Mouse (Mus musculus) layer of hippocampus, adult 8-10 months (tissue): Measurements from ENCODE around the gene Fgf4. TPM values are rescaled to one million over a fixed set of nuclear protein-coding genes. Genes with fewer than 3 reads are reported as not detected.
A peak's percentile ranks its signal among the peaks of the same experiment; 100 is the strongest.

Experiments used
- DNase-seq, 2 experiments: peaks; one replicate each; pipeline ENCODE4 v3.0.0; 2022; ENCODE audit warnings: low spot score in 2 of 2
- total RNA-seq, 4 experiments: library from RNA; stranded (reverse); gene quantifications; 2 replicates each; pipeline ENCODE4 v1.2.4; 2022

Fgf4 gene
- not detected for total RNA-seq

DNA sequence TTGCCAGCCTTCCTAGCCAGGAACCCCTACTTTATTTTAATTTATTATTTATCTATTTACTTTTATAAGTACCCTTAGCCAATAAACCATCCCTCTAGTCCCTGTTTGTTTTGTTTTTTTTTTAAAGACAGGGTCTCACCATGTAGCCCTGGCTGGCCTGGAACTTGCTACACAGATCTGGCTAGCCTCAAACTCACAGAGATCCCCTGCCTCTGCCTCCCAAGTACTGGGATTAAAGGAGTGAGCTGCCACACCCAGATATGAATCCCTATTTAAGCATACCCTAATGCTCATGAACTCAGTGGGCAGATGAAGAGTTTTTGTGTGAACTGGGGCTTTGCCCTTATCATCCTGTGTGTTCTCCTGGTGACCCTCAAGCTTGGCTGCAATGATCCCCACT lies at the start of gene Fgf4:
Gene Fgf4 (plus strand): TSS at position 301 of the 400 bp plus-strand sequence.
- no peak for DNase-seq

DNA sequence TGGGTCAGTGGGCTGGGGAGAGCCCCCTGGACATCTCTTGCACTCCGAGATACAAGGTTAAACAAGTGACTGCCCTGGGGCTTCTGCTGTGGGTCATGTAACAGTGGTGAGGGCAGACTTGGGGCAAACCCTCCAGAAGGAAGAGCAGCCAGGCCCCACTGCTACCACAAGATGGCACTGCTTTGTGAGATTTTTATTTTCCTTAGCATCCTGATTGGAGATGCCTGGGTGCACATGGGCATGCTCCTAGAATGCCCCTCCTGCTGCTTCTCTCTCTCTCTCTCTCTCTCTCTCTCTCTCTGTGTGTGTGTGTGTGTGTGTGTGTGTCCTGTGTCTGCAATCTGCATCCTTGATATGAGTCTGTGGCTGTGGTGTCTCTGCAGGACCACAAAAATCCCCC lies 48.7 kb upstream of the Fgf4 start:
- no peak for DNase-seq

DNA sequence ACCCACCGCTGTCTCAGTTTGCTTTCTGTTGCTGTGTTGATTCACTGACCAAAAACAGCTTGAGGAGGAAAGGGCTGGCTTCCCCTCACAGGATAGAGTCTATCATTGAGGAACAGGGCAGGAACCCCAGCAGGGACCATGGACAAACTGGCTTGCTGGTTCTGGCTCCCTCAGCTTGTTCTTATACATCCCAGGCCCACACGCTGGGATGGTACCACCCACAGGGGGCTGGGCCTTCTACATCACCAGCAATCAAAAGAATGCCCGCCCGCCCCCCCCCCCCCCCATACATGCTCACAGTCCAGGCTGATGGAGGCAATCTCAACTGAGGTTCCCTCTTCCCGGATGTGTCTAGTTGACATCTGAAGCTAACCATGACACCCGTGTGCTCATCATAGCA lies 40.1 kb upstream of the Fgf4 start:
- no peak for DNase-seq

DNA sequence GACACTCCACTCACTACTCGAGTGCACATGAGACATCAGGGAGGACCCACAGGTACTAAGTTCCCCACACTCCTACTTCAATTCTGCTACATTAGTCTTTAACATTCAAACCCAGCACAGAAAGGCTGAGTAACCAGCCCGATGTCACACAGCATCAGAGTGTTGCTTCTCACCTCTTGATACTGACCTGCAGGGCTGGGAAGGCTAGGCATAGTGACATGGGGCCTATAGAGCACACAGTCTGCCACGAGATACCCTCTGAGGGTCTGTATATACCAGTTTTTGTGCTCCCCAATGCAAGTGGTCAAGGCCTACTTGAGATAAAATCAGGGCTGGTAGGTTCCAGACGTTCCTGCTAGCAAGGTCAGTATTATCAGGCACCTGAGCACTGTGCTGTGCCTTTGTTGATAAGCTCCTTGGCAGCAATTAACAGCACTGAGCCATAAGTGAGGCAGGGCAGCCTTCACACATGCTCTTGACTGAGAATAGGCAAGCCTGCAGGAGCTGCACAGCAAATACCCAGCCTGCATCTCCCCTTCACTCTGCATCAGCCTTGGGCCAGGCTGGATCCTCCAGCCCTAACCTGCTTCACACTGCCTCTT lies 39.1 kb upstream of the Fgf4 start:
- no peak for DNase-seq

DNA sequence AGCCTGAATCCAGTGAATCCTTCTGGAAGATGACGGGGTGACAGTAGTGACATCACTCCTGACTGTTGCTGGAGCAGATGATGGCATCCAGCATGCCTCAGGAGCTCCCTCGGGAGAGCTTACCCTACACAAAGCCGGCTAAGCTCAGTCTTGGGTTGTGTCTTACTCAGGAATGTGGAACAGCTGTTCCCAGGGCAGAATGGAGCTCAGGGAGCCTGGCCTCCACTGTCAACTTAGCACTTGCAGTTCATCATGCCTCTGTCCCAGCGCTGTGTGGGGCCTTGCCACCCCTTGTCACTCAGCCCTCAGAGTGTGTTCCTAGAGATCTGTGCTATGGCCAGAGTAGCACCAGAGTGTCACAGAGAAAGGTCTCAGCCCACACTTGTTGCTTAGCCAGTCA lies 35.6 kb upstream of the Fgf4 start:
- DNase-seq = no peak

DNA sequence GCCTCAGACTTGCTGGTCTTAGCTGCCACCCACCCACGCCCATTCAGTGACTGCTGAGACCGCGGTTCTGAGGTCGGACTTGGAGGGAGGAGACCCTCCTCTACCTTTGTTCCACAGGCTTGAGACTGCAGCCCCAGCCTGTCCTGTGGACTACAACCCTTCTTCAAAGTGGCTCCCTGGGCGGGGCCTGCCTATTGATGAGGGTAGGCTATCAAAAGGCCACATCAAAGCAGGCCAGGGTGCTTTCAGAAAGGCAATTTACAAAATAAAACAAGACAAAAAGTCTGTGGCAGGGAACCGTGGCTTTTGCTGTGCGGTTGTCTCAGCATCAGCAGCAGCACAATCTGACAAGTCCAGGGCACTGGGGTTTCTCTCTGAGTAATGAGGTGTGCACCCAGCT lies 25.3 kb upstream of the Fgf4 start:
- DNase-seq = no peak

DNA sequence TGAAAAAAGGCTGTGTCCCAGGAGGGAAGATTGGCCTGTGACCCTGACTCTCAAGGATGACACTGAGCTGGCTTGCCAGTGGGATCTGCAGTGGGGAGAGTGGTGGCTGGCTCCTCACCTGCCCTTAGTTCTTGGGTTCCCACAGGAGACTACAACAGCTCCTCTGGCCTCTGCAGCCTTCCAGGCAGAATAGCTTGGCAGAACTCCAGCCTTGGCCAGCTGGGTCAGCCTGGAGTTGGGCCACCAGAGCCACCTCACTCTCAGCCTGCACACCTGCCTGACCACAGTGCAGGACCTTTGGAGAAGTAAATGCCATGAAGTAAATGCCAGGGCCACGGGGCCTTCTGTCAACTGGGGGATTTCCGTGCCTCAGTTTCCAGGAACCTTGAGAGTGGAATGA lies 23.2 kb upstream of the Fgf4 start:
- DNase-seq = no peak

DNA sequence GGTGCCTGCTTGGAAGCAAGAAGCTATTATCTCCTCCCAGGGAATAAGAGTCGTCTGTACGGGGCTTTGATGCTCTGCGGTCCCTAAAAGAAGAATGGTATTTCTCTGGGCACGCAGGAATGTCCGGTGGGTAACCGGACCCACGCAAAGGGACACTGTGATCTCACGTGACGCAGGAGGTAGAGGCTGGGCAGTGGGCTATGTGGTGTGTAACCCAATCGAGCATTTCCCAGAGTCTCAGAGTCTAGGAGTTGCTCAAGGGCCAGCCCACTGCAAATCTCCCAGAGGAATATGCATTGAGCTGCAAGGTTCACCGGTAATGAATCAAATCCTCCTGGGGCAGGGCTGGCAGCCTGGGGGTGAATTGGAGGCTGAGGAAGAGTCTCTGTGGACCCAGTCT lies 18.8 kb upstream of the Fgf4 start:
- no peak for DNase-seq

DNA sequence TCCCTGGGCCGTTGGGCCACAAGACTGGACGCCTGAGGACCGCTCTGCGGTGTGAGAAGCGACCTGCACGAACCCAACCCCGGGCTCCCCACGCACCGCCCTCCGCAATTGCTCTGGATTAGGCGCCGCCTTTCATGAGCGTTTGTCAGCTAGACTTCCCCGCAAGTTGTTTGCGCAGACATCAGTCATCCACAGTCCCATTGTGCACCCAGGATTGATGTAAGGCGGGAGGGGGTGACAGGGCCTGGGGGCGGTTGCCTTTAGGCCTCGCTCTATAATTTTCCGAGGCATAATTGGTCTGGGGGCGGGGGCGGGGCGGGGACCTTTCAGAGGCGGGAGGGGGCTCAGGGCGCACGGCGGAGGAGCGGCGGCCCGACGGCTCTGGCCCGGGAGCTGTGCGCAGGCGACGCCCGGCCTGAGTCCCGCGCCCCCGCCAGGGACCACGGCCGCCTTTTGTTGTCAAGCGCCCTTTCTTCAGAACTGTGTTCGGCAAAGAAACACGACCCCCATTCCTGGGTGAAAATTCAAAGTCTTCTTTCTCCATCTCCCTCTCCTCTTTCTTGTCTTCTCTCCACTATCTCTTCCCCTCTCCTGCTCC lies 9.2 kb upstream of the Fgf4 start, which contains the start of gene Fgf3:
Gene Fgf3 (plus strand): TSS at position 193 of the 598 bp plus-strand sequence.
- DNase-seq = no peak

DNA sequence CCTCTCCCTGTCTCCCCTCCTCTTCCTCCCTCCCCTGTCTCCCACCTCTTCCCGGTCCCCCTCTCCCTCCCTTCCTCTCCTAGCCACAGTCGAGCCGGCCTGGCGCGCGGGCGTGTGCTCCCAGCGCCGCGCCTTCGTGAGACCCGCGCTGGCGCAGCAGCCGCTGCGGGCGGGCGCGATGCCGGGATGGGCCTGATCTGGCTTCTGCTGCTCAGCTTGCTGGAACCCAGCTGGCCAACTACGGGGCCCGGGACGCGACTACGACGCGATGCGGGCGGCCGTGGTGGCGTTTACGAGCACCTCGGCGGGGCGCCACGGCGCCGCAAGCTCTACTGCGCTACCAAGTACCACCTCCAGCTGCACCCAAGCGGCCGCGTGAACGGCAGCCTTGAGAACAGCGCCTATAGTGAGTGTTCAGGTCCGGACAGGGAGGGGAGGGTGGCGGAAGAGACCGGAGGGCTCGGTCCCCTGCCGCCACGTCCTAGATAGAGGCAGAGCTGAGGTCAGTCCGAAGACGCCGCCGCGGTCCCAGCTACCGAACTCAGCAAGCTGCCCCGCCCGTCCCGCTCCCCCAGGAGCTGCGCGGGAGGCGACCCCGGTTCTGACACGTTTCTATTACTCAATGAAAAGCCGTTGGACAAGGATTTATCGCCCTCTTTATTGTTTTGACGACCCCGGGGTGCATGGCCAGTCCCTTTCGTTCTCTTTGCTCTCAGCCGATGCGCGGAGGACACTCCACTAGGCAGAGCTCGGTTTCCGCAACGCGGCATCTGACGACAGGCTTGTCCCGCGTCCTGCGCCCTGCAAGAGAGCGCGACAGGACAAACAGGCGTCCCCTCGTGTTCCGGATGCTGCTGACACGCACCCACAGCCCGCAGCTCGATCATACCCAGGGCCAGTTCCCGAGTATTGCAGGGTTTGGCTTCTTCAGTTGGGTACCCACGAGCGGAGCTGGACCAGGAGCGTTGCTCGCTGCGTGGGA lies 8.4 kb upstream of the Fgf4 start:
- no peak for DNase-seq

DNA sequence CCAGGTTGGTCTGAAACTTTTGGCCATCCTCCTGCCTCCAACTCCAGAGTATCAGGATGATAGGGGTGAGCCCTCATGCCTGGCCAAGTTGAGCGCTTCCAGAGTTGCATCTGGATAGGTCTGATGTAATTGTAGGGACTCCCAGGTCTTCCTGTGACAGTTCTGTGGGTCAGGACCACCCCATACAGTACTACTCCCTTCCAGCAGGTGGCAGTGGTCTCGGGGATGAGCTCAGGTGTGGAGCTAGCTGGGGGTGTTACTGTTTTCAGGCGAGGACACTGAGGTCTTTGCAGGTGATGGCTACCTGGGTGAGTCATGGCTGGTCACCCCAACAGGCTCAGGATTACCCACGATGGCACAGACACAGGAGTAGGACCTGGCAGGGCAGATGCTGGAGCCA lies 1.0 kb upstream of the Fgf4 start:
- DNase-seq = peak in 1 of 2 experiments; percentile 9

DNA sequence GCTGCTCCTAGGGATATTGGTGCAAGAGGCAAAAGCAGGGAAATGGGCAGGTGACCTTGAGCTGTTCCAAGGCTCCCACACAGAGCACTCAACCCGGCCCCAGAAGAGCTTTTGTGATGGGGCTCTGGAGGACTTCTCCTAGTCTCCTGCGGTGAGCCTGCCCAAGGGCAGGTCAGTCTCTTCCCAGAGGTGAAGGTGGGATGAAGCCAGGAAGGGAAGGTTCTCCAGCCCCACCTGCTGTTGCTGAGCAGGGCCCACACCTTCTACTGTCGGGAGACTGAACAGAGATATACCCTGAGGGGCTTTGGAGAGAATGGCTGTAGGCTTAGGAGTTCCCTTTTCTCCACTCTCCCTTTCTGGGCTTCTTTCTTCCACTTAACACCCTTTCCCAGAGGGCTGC lies 4.2 kb downstream of the Fgf4 start:
- DNase-seq = no peak

DNA sequence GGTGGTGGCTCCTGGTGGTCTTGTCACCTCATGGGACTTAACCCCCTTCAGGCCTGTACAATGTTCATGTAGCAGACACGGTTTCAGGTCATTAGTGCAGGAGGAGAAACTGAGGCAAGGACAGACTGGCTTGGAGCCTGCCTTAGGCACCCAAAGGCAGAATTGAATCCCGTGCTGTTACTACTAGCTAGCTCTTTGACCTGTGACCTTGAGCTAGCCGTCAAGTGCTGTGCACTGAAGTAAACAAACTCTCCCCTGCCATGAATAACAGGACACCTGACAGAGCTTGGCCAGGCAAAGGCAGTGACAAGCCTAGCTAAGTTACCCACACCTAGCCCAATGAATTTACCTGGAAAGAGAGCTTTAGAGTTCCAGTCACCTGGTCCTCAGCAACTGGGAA lies 7.8 kb downstream of the Fgf4 start:
- DNase-seq = no peak

DNA sequence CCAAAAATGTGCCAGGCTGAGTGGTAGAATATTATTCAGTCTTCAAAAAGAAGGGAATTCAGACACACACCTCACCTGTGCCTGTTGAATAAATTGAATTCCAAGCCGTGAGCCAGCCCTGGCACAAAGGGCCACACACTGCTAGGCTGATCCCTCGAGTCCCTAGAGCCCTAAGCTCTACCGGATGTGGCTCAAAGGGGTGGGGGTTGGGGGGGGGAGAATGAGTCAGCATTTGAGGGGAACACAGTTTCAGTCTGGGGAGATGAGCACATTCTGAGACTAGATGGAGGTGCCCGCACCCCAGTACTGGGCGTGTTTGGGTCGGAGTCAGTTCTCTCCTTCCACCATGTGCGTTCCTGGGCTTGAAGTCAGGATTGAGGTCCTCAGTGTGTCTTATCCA lies 10.0 kb downstream of the Fgf4 start:
- no peak for DNase-seq

DNA sequence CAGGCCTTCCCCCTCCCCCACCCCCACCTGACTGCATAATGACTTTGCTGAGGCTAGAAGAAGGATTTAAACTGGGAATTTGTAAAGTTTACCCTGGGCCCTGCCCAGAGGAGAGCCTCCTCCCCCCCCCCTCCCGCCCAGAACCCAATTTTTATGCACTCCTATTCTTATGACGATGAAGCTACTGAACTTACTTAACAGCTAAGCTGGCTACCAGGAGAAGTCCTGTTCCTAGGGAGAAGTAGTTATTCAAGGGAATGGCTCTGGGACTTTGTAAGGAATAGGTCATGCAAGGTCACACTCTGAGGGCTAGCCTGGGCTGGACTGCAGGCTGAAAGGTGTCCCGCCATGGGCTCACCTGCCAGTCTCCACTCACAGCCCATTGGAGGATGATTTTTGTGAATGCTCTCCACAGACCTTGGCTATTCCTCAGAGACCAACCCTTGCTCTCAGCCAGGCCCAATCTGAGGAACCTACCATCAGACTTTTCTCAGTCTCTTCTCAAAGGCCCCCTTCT lies 10.7 kb downstream of the Fgf4 start:
- no peak for DNase-seq

DNA sequence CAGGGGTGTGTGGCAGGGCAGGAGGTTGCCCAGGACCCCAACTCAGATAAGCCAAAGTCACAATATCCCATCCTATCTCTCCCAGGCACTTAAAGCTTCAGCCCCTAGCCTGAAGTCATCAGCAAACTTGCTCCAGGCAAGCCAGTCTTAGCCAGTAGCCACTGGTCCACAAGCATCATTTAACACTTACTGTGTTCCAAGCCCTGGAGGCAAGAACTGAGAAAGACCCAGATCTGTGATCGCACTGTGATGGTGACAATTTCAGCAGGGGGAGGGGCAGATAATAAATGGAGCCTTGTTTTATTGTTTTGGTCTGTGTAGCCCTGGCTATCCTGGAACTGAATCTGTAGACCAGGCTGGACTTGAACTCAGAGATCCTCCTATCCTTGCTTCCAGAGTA lies 11.5 kb downstream of the Fgf4 start:
- DNase-seq = no peak

DNA sequence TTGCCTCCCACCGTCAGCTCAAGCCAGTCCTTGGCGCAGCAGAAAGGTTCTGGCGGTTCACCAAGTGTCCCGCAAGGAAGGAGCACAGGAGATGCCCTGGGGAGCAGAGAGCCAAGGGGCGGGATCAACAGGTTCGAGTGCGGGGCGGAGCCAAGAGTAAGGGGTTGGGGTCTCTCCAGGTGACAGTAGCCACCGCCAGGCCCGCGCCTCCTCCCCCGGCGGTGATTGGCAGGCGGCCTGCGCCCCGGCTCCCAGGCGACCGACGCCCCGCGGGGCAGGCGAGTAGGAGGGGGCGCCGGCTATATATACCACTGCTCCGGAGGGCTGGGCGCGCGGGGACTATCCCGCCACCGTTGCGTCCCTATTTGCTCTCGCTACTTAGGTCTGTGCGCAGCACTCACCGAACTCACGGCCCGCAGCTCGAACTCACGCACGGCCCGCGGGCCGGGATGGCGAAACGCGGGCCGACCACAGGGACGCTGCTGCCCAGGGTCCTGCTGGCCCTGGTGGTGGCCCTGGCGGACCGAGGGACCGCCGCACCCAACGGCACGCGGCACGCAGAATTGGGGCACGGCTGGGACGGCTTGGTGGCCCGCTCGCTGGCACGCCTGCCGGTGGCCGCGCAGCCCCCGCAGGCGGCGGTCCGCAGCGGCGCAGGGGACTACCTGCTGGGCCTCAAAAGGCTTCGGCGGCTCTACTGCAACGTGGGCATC lies 14.0 kb downstream of the Fgf4 start:
- no peak for DNase-seq

DNA sequence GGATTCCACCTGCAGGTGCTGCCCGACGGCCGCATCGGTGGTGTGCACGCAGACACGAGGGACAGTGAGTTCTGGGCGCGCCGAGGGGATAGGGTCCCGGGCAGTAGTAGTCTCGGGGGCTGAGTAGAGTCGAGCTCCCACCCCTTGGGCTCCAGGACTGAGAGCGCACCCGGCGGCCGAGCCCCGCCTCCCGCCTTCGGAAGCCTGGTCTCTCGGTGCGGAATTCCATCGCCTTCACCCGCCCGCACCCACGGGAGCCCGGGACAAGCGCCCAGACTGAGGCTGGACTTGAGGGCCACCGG lies 14.6 kb downstream of the Fgf4 start:
- DNase-seq = no peak

DNA sequence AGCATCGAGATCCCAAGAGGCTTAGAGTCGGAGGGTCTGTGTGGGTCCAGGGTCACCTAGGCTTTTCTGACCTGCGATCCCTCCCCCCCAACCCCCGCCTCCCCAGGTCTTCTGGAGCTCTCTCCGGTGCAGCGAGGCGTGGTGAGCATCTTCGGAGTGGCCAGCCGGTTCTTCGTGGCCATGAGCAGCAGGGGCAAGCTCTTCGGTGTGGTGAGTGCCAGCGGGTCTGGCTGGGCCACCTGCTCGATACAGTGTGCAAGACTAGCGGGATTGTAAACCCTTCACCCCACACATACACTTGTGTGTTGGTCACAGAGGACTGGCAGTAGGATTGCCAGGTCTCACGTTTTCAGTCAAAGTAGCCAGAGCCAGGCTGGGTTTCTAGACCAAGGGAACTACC lies 15.0 kb downstream of the Fgf4 start:
- no peak for DNase-seq

DNA sequence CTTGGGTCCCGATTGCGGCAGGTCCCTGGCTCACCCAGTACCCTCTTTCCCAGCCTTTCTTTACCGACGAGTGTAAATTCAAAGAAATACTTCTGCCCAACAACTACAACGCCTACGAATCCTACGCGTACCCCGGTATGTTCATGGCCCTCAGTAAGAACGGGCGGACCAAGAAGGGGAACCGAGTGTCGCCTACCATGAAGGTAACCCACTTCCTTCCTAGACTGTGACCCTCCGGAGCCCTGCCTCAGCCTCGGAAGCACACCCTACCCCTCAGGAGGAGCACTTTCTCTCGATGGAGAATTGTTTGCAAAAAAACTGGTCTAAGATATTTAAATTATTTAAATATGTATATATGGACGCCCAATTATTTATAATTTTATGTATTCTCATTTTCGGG lies 15.5 kb downstream of the Fgf4 start:
- DNase-seq = no peak

DNA sequence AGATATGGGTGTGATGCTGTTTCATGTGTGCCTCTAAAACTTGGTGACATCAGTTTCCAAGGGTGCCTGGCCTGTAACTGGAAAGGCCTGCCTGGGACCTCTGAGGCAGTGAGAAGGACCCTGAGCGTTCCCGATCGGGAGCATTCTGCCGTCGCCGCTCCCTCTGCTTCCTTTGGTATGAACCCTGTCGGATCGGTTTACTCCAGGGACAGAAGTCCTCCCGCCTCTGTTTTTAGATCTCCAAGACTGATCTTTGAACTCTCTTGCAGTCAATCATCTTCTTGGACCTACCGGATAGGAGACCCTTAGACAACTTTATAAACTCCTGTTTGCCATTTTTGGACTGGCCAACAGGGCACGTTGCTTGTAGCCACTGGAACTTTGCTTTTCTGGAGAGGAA lies 16.0 kb downstream of the Fgf4 start:
- DNase-seq = no peak

DNA sequence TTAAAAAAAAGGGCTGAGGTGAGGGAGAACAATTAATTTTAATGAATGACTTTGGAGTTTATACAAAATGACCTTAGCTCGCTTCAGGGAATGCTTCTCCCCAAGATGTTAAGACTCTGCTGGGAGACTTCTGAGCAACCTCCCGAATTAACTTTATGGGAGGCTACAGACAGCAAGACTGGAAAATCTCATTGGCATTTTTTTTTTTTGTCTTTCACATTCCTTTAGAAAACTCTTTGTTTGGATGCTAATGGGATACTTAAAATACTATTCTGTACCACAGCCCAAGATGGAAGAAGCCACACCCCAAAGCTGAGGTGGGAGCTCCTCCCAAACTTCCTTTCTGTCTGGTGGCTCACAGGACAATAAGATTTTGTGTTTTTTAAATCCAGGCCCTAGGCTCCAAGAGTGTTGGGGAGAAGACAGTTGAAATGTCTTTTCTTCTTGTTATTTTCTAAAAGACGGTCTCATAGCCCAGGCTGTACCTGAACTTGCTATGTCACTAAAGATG lies 17.0 kb downstream of the Fgf4 start:
- DNase-seq = no peak
